Mouse (Mus musculus) ES-Bruce4 (cell line): ENCODE measurements around the gene Zc3h18. TPM values are rescaled to one million over a fixed set of nuclear protein-coding genes. Genes with fewer than 3 reads are reported as not detected.
A peak's percentile ranks its signal among the peaks of the same experiment; 100 is the strongest.

Experiments used
- H3K27ac ChIP-seq: 2 replicates; pipeline ENCODE4 v1.5.1; 2012; ENCODE audit warnings: low read length, inconsistent platforms; ENCODE audit not compliant: insufficient read depth
- H3K27me3 ChIP-seq: 2 replicates; pipeline ENCODE4 v1.6.1; 2012; ENCODE audit warnings: mild to moderate bottlenecking, low read length, inconsistent platforms; ENCODE audit not compliant: control insufficient read depth, poor library complexity, insufficient read depth, severe bottlenecking
- H3K36me3 ChIP-seq: 2 replicates; pipeline ENCODE4 v1.6.1; 2012; ENCODE audit warnings: inconsistent platforms, mild to moderate bottlenecking, low read length, moderate library complexity; ENCODE audit not compliant: control insufficient read depth, poor library complexity, insufficient read depth, severe bottlenecking
- H3K4me1 ChIP-seq: one replicate; pipeline ENCODE4 v1.8.1; 2011; ENCODE audit warnings: low read length; ENCODE audit not compliant: control insufficient read depth, insufficient read depth
- H3K4me3 ChIP-seq: 2 replicates; pipeline ENCODE4 v1.5.1; 2011; ENCODE audit warnings: low read depth, mild to moderate bottlenecking, low read length
- H3K9ac ChIP-seq: 2 replicates; pipeline ENCODE4 v1.6.1; 2012; ENCODE audit warnings: low read depth, mild to moderate bottlenecking, inconsistent platforms; ENCODE audit not compliant: poor library complexity, severe bottlenecking
- H3K9me3 ChIP-seq: replicated peaks from 2 replicates; pipeline ENCODE4 v1.6.1; 2012; ENCODE audit warnings: mild to moderate bottlenecking, low read length, inconsistent platforms; ENCODE audit not compliant: control insufficient read depth, poor library complexity, insufficient read depth, severe bottlenecking
- CTCF ChIP-seq: IDR thresholded peaks from one replicate; pipeline ENCODE4 v1.8.1; 2011; ENCODE audit warnings: low read depth, low read length
- EP300 ChIP-seq: IDR thresholded peaks from 2 replicates; pipeline ENCODE4 v1.6.1; 2011; ENCODE audit warnings: low read depth, low read length; ENCODE audit not compliant: insufficient read depth
- POLR2A ChIP-seq: IDR thresholded peaks from one replicate; pipeline ENCODE4 v1.8.1; 2011; ENCODE audit warnings: low read length; ENCODE audit not compliant: insufficient read depth
- polyA plus RNA-seq: library from polyadenylated mRNA; stranded (reverse); fragments of >200 nt; gene quantifications from 2 replicates; pipeline ENCODE4 v1.2.4, GENCODE M21; 2011; ENCODE audit warnings: low read depth; ENCODE audit not compliant: missing spikeins, insufficient read depth, insufficient read length

Zc3h18 gene
- polyA plus RNA-seq, 1 experiment, result 67.2 TPM

GRCm38 (mm10) chr8:122460524-122461472 is 84.4 kb downstream of the Zc3h18 start, which contains the start of gene Snai3:
TSS of gene Snai3 (minus strand) at chr8:122460733.
- H3K4me1 ChIP-seq, result peaks cover 6% of the 10 kb centered on the region
- no peaks in the 10 kb centered on the region for H3K9me3 ChIP-seq
- H3K27me3 ChIP-seq, result no peaks in the 10 kb centered on the region
- H3K27ac ChIP-seq, result peak within 1 kb of the TSS; percentile 31; the same call in 1 of the 2 replicates
- peak within 1 kb of the TSS; percentile 71 for H3K4me3 ChIP-seq
- peak within 1 kb of the TSS; percentile 68 for H3K9ac ChIP-seq
- TF ChIP-seq POLR2A, result peak; percentile 73
- no peak for TF ChIP-seq CTCF
- TF ChIP-seq EP300, result no peak
- 0 out of 2 replicates have a peak, but pooled peaks cover 3% of the 10 kb centered on the region for H3K36me3 ChIP-seq

DNA sequence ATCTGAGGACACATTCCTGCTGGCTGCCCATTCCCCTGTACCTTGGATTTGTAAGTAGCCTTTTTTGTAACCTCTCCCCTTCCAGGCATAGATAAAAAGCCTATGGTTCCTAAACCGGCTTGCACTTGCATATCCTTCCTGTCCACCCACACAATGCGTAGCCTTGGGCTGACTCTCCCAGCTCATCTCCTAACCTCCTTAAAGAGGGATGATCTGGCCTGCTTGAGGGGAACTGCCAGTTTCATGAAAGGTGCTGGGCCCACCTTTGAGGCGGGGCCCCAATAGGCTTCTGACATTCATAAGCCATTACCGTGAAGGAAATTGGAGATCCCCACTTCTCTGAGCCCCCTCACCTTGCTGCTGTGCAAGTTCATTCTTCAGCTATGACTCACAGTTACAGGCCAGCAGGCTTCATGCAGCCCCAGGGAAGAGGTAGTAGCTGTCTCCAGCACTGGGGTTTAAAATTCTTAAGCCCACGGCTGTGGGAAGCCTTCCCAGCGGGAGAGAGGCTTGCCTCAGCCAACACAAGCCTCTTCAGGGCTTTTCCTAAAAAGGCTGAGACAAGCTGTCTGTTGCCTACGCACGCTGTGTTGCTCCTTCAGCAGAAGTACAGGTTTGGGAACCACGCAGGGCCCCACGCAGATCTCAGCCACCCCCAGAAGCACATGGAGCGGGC is 85.2 kb downstream of the Zc3h18 start:
- H3K36me3 ChIP-seq, result no peaks in the 10 kb centered on the region
- H3K27ac ChIP-seq, result peak overlapping the region; percentile 52
- no peaks in the 10 kb centered on the region for H3K27me3 ChIP-seq
- H3K9ac ChIP-seq, result peak overlapping the region; percentile 68; the same call in 1 of the 2 replicates
- TF ChIP-seq CTCF (no peak), EP300 (peak; percentile 70; the same call in 1 of the 2 replicates)
- no peak overlapping the region for H3K4me3 ChIP-seq
- H3K4me1 ChIP-seq, result peaks cover 6% of the 10 kb centered on the region
- H3K9me3 ChIP-seq, result no peaks in the 10 kb centered on the region

GRCm38 (mm10) chr8:122462510-122462909 is 86.1 kb downstream of the Zc3h18 start:
- peaks cover 6% of the 10 kb centered on the region for H3K4me1 ChIP-seq
- no peaks in the 10 kb centered on the region for H3K9me3 ChIP-seq
- no peak overlapping the region for H3K4me3 ChIP-seq
- no peak overlapping the region for H3K27ac ChIP-seq
- no peaks in the 10 kb centered on the region for H3K27me3 ChIP-seq
- H3K9ac ChIP-seq, result no peak overlapping the region
- H3K36me3 ChIP-seq, result no peaks in the 10 kb centered on the region
- TF ChIP-seq CTCF (no peak), POLR2A (no peak), EP300 (no peak)

DNA sequence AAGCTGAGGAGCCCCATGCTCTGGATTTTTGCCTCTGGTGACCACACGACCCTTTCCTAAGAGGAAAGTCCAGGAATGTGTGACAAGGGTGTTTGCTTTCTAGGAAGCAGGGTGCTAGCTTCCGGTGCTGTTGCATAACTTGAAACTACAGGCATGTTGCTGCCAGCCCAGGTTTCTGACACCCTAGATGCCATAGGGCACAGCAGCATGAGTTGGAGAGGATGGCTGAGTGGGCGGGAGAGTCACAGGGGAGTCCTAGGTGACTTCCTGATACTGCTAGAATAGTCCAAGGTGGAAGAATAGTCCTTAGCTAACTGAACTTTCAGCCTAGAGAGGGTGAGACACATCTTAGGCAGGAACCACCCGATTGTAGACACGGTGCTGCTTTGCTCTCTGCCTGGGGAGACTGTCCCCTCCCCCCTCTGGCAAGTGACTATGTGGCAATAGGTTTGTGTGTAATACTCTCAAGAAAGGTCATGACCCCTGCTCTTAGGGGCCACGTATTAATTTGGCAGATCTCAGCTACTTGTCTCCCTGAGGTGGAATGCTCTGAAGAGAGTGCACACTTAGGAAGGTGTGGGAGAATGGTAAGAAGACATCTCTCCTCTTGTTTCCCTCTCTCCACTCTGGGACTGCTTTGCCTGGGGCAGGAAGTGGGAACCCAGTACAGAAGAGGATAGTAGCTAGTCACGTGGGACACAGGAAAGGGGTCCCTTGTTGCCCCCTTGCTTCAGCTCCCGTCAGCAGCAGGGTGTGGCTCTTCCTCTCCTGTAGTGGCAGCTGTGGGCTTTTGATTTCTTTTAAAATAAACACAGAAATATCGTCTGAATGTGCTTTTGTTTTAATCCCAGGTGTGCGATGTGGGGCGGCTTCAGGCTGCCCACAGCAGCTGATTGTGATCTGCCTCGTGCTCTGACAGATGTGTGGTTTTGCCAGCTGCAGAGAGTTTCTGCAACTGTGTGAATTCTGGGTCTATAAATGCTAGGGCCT is 87.5 kb downstream of the Zc3h18 start:
- peaks cover 6% of the 10 kb centered on the region for H3K4me1 ChIP-seq

GRCm38 (mm10) chr8:122464985-122465384 is 88.6 kb downstream of the Zc3h18 start:
- no peak for TF ChIP-seq EP300
- no peak for TF ChIP-seq POLR2A
- no peak for TF ChIP-seq CTCF

More for the DNA sequence above, 87.5 kb downstream of the Zc3h18 start:
- no peak overlapping the region for H3K27ac ChIP-seq
- TF ChIP-seq EP300 (no peak), CTCF (no peak), POLR2A (no peak)
- H3K9ac ChIP-seq, result no peak overlapping the region
- H3K4me3 ChIP-seq, result no peak overlapping the region
- H3K9me3 ChIP-seq, result no peaks in the 10 kb centered on the region
- no peaks in the 10 kb centered on the region for H3K27me3 ChIP-seq
- H3K36me3 ChIP-seq, result no peaks in the 10 kb centered on the region

More at GRCm38 (mm10) chr8:122464985-122465384, 88.6 kb downstream of the Zc3h18 start:
- no peaks in the 10 kb centered on the region for H3K27me3 ChIP-seq
- no peaks in the 10 kb centered on the region for H3K36me3 ChIP-seq
- no peak overlapping the region for H3K9ac ChIP-seq
- peaks cover 6% of the 10 kb centered on the region for H3K4me1 ChIP-seq
- no peak overlapping the region for H3K4me3 ChIP-seq
- H3K27ac ChIP-seq, result no peak overlapping the region
- no peaks in the 10 kb centered on the region for H3K9me3 ChIP-seq

Other genes starting within 250 kb of the Zc3h18 start
- 15.5 and 16.8 TPM in 2 replicates for gene Zfpm1, start 94.5 kb upstream of the Zc3h18 start, polyA plus RNA-seq
- not detected in 2 replicates for gene Trhr2, start 15.9 kb upstream of the Zc3h18 start, polyA plus RNA-seq
- not detected in 2 replicates for gene Il17c, start 45.4 kb downstream of the Zc3h18 start, polyA plus RNA-seq
- 76.1 and 89.4 TPM in 2 replicates for gene Cyba, start 56.3 kb downstream of the Zc3h18 start, polyA plus RNA-seq
- gene Mvd, start 66.8 kb downstream of the Zc3h18 start, polyA plus RNA-seq, result 60.4 and 61.6 TPM in 2 replicates
- 10.1 and 10.2 TPM in 2 replicates for gene Snai3, start 84.1 kb downstream of the Zc3h18 start, polyA plus RNA-seq
- gene Rnf166, start 99.5 kb downstream of the Zc3h18 start, polyA plus RNA-seq, result 15.6 and 17.1 TPM in 2 replicates
- 40.0 and 44.2 TPM in 2 replicates for gene Ctu2, start 99.5 kb downstream of the Zc3h18 start, polyA plus RNA-seq
- 59.4 and 61.6 TPM in 2 replicates for gene Piezo1, start 174.7 kb downstream of the Zc3h18 start, polyA plus RNA-seq
- gene Cdt1, start 191.4 kb downstream of the Zc3h18 start, polyA plus RNA-seq, result 63.7 and 68.6 TPM in 2 replicates
- gene Aprt, start 200.3 kb downstream of the Zc3h18 start, polyA plus RNA-seq, result 325 and 344 TPM in 2 replicates
- gene Galns, start 234.9 kb downstream of the Zc3h18 start, polyA plus RNA-seq, result 11.9 and 12.8 TPM in 2 replicates
- 19.3 and 30.5 TPM in 2 replicates for gene Trappc2l, start 235.0 kb downstream of the Zc3h18 start, polyA plus RNA-seq
- not detected in 2 replicates for gene Pabpn1l, start 246.1 kb downstream of the Zc3h18 start, polyA plus RNA-seq